ENCODE assay signal across 25 mouse cellular contexts in the genomic region with DNA sequence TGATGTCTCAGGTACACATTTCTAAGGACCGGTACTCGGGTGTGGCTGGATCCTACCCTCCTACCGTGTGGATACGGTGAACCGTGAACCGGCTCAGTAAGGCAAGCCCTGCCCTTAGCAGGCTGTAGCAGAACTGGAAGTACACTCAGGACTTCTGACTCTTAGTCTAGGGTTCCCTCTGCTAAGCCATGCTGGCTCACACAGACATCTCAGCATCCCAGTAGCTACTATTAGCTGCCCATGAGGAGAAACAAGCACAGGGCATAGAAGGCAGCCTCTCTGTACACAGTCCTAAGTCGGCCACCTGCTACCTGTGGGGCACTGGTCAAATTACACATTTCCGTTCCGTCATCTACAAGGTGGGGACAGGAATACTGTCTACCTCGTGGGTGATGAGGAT.
A peak's percentile ranks its signal among the peaks of the same experiment; 100 is the strongest.
DNase-seq lines count a peak whose midpoint lies in the region; ATAC-seq and TF ChIP-seq lines count a peak whose summit lies in the region.
"Had no signal": no experiment of that assay in that cellular context is flagged by ENCODE, and none has a peak within 500 bp of the region (broad histone marks: within the 10 kb centered on the region; RNA-seq: fewer than 3 reads in every experiment).

No protein-coding gene starts in this region.

- no peak for TF ChIP-seq CTCF in gastrocnemius, adult 2 months (IDR thresholded peaks at IDR 0.05)
- TF ChIP-seq CTCF in hindbrain, postnatal 0 days (IDR thresholded peaks at IDR 0.05; ENCODE audit: low read depth), result no peak
- no peak for TF ChIP-seq CTCF in bone marrow macrophage, adult 2 months (IDR thresholded peaks at IDR 0.05; ENCODE audit: low read depth, low read length)

- no peak for TF ChIP-seq POLR2A in bone marrow macrophage, adult 2 months (IDR thresholded peaks at IDR 0.05; ENCODE audit: borderline replicate concordance, low read depth, low read length)
- no peak for TF ChIP-seq POLR2A in myocyte (IDR thresholded peaks at IDR 0.05; ENCODE audit: insufficient read length, low read depth)

- H3K4me2 ChIP-seq in hindbrain, embryonic 15.5 days, result no peak overlapping the region
- no peak overlapping the region for H3K4me2 ChIP-seq in hindbrain, postnatal 0 days (ENCODE audit: low read depth, low read length)
- H3K4me2 ChIP-seq in myocyte (ENCODE audit: low read depth), result peak overlapping the region; percentile 68
- H3K4me2 ChIP-seq: limb, embryonic 15.5 days had no signal

- no peaks in the 10 kb centered on the region for H3K9me3 ChIP-seq in hindbrain, embryonic 15.5 days
- H3K9me3 ChIP-seq in hindbrain, postnatal 0 days (ENCODE audit: low read length), result no peaks in the 10 kb centered on the region
- H3K9me3 ChIP-seq: heart, embryonic 10.5 days; heart, embryonic 15.5 days; limb, embryonic 10.5 days; limb, embryonic 15.5 days had no signal

- H3K27ac ChIP-seq in gastrocnemius, adult 2 months, result peak overlapping the region; percentile 67
- H3K27ac ChIP-seq in hindbrain, embryonic 15.5 days (replicated peaks), result no peak overlapping the region
- H3K27ac ChIP-seq in hindbrain, postnatal 0 days, result no peak overlapping the region
- H3K27ac ChIP-seq in bone marrow macrophage, adult 2 months (ENCODE audit: insufficient read depth, low read depth, low read length), result peak overlapping the region; percentile 67
- H3K27ac ChIP-seq: heart, embryonic 10.5 days; heart, embryonic 15.5 days; limb, embryonic 10.5 days; limb, embryonic 15.5 days; liver, embryonic 14.5 days had no signal

- ATAC-seq in hindbrain, embryonic 15.5 days (ENCODE audit: low FRiP score, low read depth), result peak; percentile 19; the same call in 1 of the 2 replicates
- ATAC-seq in hindbrain, postnatal 0 days, result no peak
- ATAC-seq: forebrain, embryonic 16.5 days; intestine, postnatal 0 days had no signal

- H3K9ac ChIP-seq in hindbrain, embryonic 15.5 days, result no peak overlapping the region
- no peak overlapping the region for H3K9ac ChIP-seq in hindbrain, postnatal 0 days (replicated peaks; ENCODE audit: low read length)
- H3K9ac ChIP-seq: heart, embryonic 15.5 days; limb, embryonic 15.5 days; liver, embryonic 14.5 days had no signal

- peak; percentile 44 for DNase-seq in gastrocnemius, adult 2 months
- no peak for DNase-seq in gastrocnemius, adult 8-10 months (ENCODE audit: low spot score in 2 of 2)
- no peak for DNase-seq in hindbrain, postnatal 0 days (ENCODE audit: low spot score)
- DNase-seq in left cerebral cortex, adult 18-20 months (ENCODE audit: low spot score in 2 of 2), result no peak
- DNase-seq: adrenal gland, postnatal 10 days; cerebellum, adult 11 months; cerebellum, adult 9-11 months; kidney, adult 9 months; layer of hippocampus, postnatal 36 days; lung, adult 2 months; right cerebral cortex, postnatal 4 days; thymus, adult 2 months; thymus, postnatal 36 days had no signal

- H3K4me3 ChIP-seq in gastrocnemius, adult 2 months, result no peak overlapping the region
- no peak overlapping the region for H3K4me3 ChIP-seq in hindbrain, embryonic 15.5 days
- H3K4me3 ChIP-seq in hindbrain, postnatal 0 days (ENCODE audit: low read length), result no peak overlapping the region
- no peak overlapping the region for H3K4me3 ChIP-seq in bone marrow macrophage, adult 2 months (ENCODE audit: insufficient read depth, low read length)
- H3K4me3 ChIP-seq in myocyte, result no peak overlapping the region
- H3K4me3 ChIP-seq: erythroblast, embryonic 14.5 days; heart, embryonic 10.5 days; heart, embryonic 15.5 days; limb, embryonic 10.5 days; limb, embryonic 15.5 days had no signal

- peaks cover 7% of the 10 kb centered on the region; the same call in 1 of the 2 replicates for H3K4me1 ChIP-seq in hindbrain, embryonic 15.5 days (replicated peaks)
- no peaks in the 10 kb centered on the region for H3K4me1 ChIP-seq in hindbrain, postnatal 0 days (ENCODE audit: insufficient read depth, low read length)
- peaks cover 32% of the 10 kb centered on the region for H3K4me1 ChIP-seq in bone marrow macrophage, adult 2 months (ENCODE audit: control insufficient read depth, insufficient read depth, low read length)
- H3K4me1 ChIP-seq: limb, embryonic 10.5 days; limb, embryonic 15.5 days had no signal

- no peaks in the 10 kb centered on the region for H3K27me3 ChIP-seq in hindbrain, embryonic 15.5 days
- H3K27me3 ChIP-seq in hindbrain, postnatal 0 days (ENCODE audit: insufficient read depth, low read length), result no peaks in the 10 kb centered on the region
- no peaks in the 10 kb centered on the region for H3K27me3 ChIP-seq in myocyte (ENCODE audit: control insufficient read depth, insufficient read depth, insufficient read length)
- H3K27me3 ChIP-seq: heart, embryonic 15.5 days; limb, embryonic 15.5 days; Patski had no signal

- H3ac ChIP-seq in myocyte (ENCODE audit: control insufficient read depth, insufficient read length), result no peak overlapping the region

- H3K36me3 ChIP-seq in hindbrain, embryonic 15.5 days, result 0 out of 2 replicates have a peak, but pooled peaks cover 5% of the 10 kb centered on the region
- H3K36me3 ChIP-seq in hindbrain, postnatal 0 days (ENCODE audit: insufficient read depth, low read length), result no peaks in the 10 kb centered on the region
- peaks cover 4% of the 10 kb centered on the region for H3K36me3 ChIP-seq in myocyte (ENCODE audit: control insufficient read depth, insufficient read depth)

- WGBS in hindbrain, embryonic 15.5 days, result 75% methylated on average over 10 of the region's 10 CpGs
- WGBS in hindbrain, postnatal 0 days, result 64% methylated on average over 10 of the region's 10 CpGs

- H3K79me2 ChIP-seq in myocyte (ENCODE audit: control insufficient read depth, insufficient read depth), result no peaks in the 10 kb centered on the region

- intact Hi-C loops in gastrocnemius, adult 2 months (cut with DNase I), result no loop called here

TF ChIP-seq in myocyte, 11 proteins besides CTCF, POLR2A, EP300 and RAD21:
- TF ChIP-seq USF1 (IDR thresholded peaks at IDR 0.05; ENCODE audit: low read depth), result no peak
- TF ChIP-seq TCF12 (IDR thresholded peaks at IDR 0.05; ENCODE audit: insufficient read depth, poor library complexity, severe bottlenecking), result no peak
- no peak for TF ChIP-seq E2F4 (IDR thresholded peaks at IDR 0.05; ENCODE audit: insufficient read depth)
- TF ChIP-seq POLR2AphosphoS2 (IDR thresholded peaks at IDR 0.05; ENCODE audit: insufficient read length, low read depth), result no peak
- no peak for TF ChIP-seq TCF3 (IDR thresholded peaks at IDR 0.05; ENCODE audit: insufficient read length, low read depth)

Comparison
In these comparisons a context has a peak if more than half of its experiments do, and no peak if none do; other contexts are left out.
1. H3K27ac ChIP-seq: peak in gastrocnemius, adult 2 months (single experiment) and bone marrow macrophage, adult 2 months (single experiment); none in hindbrain, embryonic 15.5 days (single experiment) and hindbrain, postnatal 0 days (single experiment).